Mouse (Mus musculus): ENCODE data around the gene Dpf1. TPM values are rescaled to one million over a fixed set of nuclear protein-coding genes. Genes with fewer than 3 reads are reported as not detected.

Gene Dpf1
- 1.2 and 1.5 TPM in 2 replicates for polyA plus RNA-seq (2015; fragmentation: Nextera tagmentation; extraction: Ambion mirVana)

DNA sequence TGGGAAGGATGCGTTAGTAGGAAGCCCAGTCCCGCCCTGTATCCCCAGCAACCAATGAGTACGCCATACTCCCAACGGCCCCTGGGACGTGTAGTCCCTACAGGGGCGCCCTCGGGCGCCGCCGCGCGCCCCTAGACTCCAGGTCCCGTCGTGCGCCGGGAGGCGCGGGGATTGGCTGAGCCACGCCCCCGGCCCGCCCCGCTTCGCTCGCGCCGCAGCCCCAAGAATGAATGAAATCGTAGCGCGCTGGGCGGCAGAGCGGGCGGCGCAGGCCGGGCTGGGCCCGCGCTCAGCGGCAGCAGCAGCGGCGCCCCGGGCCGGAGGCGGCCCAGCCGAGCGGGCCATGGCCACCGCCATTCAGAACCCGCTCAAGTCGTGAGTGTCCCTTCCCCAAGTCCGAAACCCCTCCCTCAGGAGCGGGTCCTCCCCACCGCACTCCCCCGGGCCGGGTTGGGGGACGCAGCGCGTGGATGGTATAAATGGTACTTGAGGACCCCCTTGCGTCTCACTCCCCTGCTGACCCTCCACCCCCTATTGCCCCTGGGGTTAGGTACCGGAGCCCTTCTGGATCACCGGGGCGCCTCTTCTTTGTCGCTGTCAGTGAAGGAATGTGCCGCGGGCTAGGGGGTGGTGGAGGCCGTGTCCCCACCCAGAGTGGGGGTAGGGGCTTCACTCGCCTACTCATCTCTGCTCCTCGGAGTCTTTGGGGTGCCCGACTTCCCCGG is at the start of gene Dpf1:
Dpf1 (plus strand) TSS at position 214 of the 725 bp plus-strand sequence.
- WGBS (ENCODE audit: insufficient replicate concordance): 1% methylated on average over 58 of the region's 67 CpGs
- H3K4me3 ChIP-seq (ENCODE audit: low read depth, low read length): peak within 1 kb of the TSS; percentile 52
- no peak within 1 kb of the TSS for H3K27ac ChIP-seq (ENCODE audit: low read length)
- H3K4me2 ChIP-seq (ENCODE audit: low read depth, low read length): peak within 1 kb of the TSS; percentile 70
- H3K4me1 ChIP-seq (ENCODE audit: control insufficient read depth, low read depth, low read length): peaks cover 30% of the 10 kb centered on the region
- H3K36me3 ChIP-seq (ENCODE audit: control insufficient read depth, insufficient read depth): no peaks in the 10 kb centered on the region
- peaks cover 54% of the 10 kb centered on the region for H3K27me3 ChIP-seq (ENCODE audit: control insufficient read depth, insufficient read depth, low read depth, low read length)
- no peaks in the 10 kb centered on the region for H3K9me3 ChIP-seq (replicated peaks; ENCODE audit: control insufficient read depth, low read length)
- 0 out of 2 replicates have a peak within 1 kb of the TSS, but pooled peaks have one; percentile 16 for H3K9ac ChIP-seq (ENCODE audit: low read depth, low read length)
- peak; percentile 76 for ATAC-seq (ENCODE audit: low read depth)

- H3K9me3 ChIP-seq (replicated peaks; ENCODE audit: control insufficient read depth, low read length): no peaks in the 10 kb centered on the region
- WGBS (ENCODE audit: insufficient replicate concordance): 65% methylated on average over 4 of the region's 4 CpGs
- H3K36me3 ChIP-seq (ENCODE audit: control insufficient read depth, insufficient read depth): no peaks in the 10 kb centered on the region
- H3K4me1 ChIP-seq (ENCODE audit: control insufficient read depth, low read depth, low read length): peaks cover 5% of the 10 kb centered on the region
- H3K9ac ChIP-seq (ENCODE audit: low read depth, low read length): no peak overlapping the region
- no peak for ATAC-seq (ENCODE audit: low read depth)
- H3K27ac ChIP-seq (ENCODE audit: low read length): no peak overlapping the region
- no peak overlapping the region for H3K4me3 ChIP-seq (ENCODE audit: low read depth, low read length)
- H3K4me2 ChIP-seq (ENCODE audit: low read depth, low read length): no peak overlapping the region
- no peaks in the 10 kb centered on the region for H3K27me3 ChIP-seq (ENCODE audit: control insufficient read depth, insufficient read depth, low read depth, low read length)
These were observed 47.9 kb upstream of the Dpf1 start for GRCm38 (mm10) chr7:29255875-29256274.

DNA sequence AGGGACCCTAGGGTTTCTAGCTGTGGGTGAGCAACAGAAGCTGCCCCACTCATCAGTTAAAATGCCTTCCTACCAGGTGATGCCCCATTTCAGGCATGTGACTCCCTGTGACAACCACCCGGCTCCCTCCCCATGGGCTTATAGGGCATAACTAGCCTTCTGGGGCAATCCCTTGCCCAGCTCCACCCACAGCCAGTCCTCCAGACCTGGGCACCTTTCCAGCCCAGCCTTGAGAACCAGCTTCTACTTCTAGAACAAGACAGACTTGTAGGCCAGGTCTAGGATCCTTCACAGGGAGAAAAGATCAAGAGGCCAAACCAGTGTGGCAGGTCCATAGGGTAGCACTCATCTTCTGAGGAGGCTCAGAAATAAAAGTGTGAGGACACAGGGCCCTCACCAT is 46.4 kb upstream of the Dpf1 start:
- H3K36me3 ChIP-seq (ENCODE audit: control insufficient read depth, insufficient read depth): no peaks in the 10 kb centered on the region
- H3K4me1 ChIP-seq (ENCODE audit: control insufficient read depth, low read depth, low read length): peaks cover 5% of the 10 kb centered on the region
- no peaks in the 10 kb centered on the region for H3K9me3 ChIP-seq (replicated peaks; ENCODE audit: control insufficient read depth, low read length)
- no peak overlapping the region for H3K4me3 ChIP-seq (ENCODE audit: low read depth, low read length)
- no peaks in the 10 kb centered on the region for H3K27me3 ChIP-seq (ENCODE audit: control insufficient read depth, insufficient read depth, low read depth, low read length)
- WGBS (ENCODE audit: insufficient replicate concordance): 86% methylated on average over 1 of the region's 1 CpGs
- no peak overlapping the region for H3K9ac ChIP-seq (ENCODE audit: low read depth, low read length)
- no peak overlapping the region for H3K27ac ChIP-seq (ENCODE audit: low read length)
- no peak for ATAC-seq (ENCODE audit: low read depth)
- no peak overlapping the region for H3K4me2 ChIP-seq (ENCODE audit: low read depth, low read length)

GRCm38 (mm10) chr7:29259781-29260730 is 43.7 kb upstream of the Dpf1 start:
- Histone ChIP-seq H3K9ac (ENCODE audit: low read depth, low read length) (no peak overlapping the region), H3K4me2 (ENCODE audit: low read depth, low read length) (no peak overlapping the region), H3K4me1 (ENCODE audit: control insufficient read depth, low read depth, low read length) (no peaks in the 10 kb centered on the region), H3K36me3 (ENCODE audit: control insufficient read depth, insufficient read depth) (no peaks in the 10 kb centered on the region), H3K27me3 (ENCODE audit: control insufficient read depth, insufficient read depth, low read depth, low read length) (no peaks in the 10 kb centered on the region), H3K27ac (ENCODE audit: low read length) (no peak overlapping the region), H3K9me3 (replicated peaks; ENCODE audit: control insufficient read depth, low read length) (no peaks in the 10 kb centered on the region), H3K4me3 (ENCODE audit: low read depth, low read length) (no peak overlapping the region)
- no peak for ATAC-seq (ENCODE audit: low read depth)
- 65% methylated on average over 10 of the region's 10 CpGs for WGBS (ENCODE audit: insufficient replicate concordance)

DNA sequence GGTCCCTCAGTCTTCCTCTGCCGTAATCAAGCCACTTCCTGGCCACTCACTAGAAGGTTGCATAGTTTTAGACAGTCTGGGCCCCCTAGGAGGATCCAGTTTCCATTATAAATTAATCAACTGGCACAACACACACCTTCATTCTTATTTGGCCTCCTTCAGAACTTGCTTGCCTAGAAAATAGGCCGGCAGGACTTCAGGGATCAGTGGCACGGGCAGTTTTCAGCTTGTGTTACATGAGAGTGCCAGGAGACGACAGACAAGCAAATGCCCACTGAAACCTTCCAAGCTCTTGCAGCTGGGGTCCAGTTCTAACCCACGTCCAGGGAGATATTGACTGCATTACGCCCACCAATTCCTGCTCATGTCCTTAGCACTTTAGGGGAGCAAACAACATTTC is 41.6 kb upstream of the Dpf1 start:
- WGBS (ENCODE audit: insufficient replicate concordance): 71% methylated on average over 6 of the region's 6 CpGs
- H3K36me3 ChIP-seq (ENCODE audit: control insufficient read depth, insufficient read depth): no peaks in the 10 kb centered on the region
- no peaks in the 10 kb centered on the region for H3K4me1 ChIP-seq (ENCODE audit: control insufficient read depth, low read depth, low read length)
- no peak overlapping the region for H3K4me2 ChIP-seq (ENCODE audit: low read depth, low read length)
- H3K4me3 ChIP-seq (ENCODE audit: low read depth, low read length): no peak overlapping the region
- no peaks in the 10 kb centered on the region for H3K9me3 ChIP-seq (replicated peaks; ENCODE audit: control insufficient read depth, low read length)
- no peak for ATAC-seq (ENCODE audit: low read depth)
- no peak overlapping the region for H3K9ac ChIP-seq (ENCODE audit: low read depth, low read length)
- H3K27ac ChIP-seq (ENCODE audit: low read length): no peak overlapping the region
- H3K27me3 ChIP-seq (ENCODE audit: control insufficient read depth, insufficient read depth, low read depth, low read length): no peaks in the 10 kb centered on the region

GRCm38 (mm10) chr7:29263831-29264230 is 39.9 kb upstream of the Dpf1 start:
- Histone ChIP-seq H3K27me3 (ENCODE audit: control insufficient read depth, insufficient read depth, low read depth, low read length) (no peaks in the 10 kb centered on the region), H3K4me2 (ENCODE audit: low read depth, low read length) (no peak overlapping the region), H3K36me3 (ENCODE audit: control insufficient read depth, insufficient read depth) (no peaks in the 10 kb centered on the region), H3K4me3 (ENCODE audit: low read depth, low read length) (no peak overlapping the region), H3K9me3 (replicated peaks; ENCODE audit: control insufficient read depth, low read length) (no peaks in the 10 kb centered on the region), H3K27ac (ENCODE audit: low read length) (no peak overlapping the region), H3K4me1 (ENCODE audit: control insufficient read depth, low read depth, low read length) (no peaks in the 10 kb centered on the region), H3K9ac (ENCODE audit: low read depth, low read length) (no peak overlapping the region)
- 67% methylated on average over 3 of the region's 3 CpGs for WGBS (ENCODE audit: insufficient replicate concordance)
- no peak for ATAC-seq (ENCODE audit: low read depth)

DNA sequence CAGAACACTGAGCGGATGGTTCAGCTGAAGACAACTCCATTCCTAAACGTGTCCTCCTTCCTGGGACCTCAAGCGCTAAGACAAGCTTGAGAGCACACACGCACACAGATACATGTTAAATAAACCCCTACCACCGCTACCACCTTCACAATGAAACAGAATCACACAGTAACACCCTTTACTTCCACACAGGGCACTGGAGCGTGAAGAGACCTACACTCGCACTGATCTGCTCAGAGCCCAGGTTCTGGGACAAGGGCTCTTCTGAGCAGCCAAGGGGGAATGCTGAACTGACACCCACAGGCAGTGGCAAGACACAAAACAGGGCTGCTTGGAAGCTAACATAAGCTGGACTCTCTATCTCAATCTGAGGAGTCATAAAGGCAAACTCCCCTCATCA is 38.1 kb upstream of the Dpf1 start:
- Histone ChIP-seq H3K27ac (ENCODE audit: low read length) (no peak overlapping the region), H3K27me3 (ENCODE audit: control insufficient read depth, insufficient read depth, low read depth, low read length) (no peaks in the 10 kb centered on the region), H3K9ac (ENCODE audit: low read depth, low read length) (no peak overlapping the region), H3K9me3 (replicated peaks; ENCODE audit: control insufficient read depth, low read length) (no peaks in the 10 kb centered on the region), H3K4me1 (ENCODE audit: control insufficient read depth, low read depth, low read length) (no peaks in the 10 kb centered on the region), H3K36me3 (ENCODE audit: control insufficient read depth, insufficient read depth) (no peaks in the 10 kb centered on the region), H3K4me3 (ENCODE audit: low read depth, low read length) (no peak overlapping the region), H3K4me2 (ENCODE audit: low read depth, low read length) (no peak overlapping the region)
- ATAC-seq (ENCODE audit: low read depth): no peak
- 67% methylated on average over 7 of the region's 7 CpGs for WGBS (ENCODE audit: insufficient replicate concordance)

- no peak for ATAC-seq (ENCODE audit: low read depth)
- H3K27me3 ChIP-seq (ENCODE audit: control insufficient read depth, insufficient read depth, low read depth, low read length): no peaks in the 10 kb centered on the region
- H3K4me1 ChIP-seq (ENCODE audit: control insufficient read depth, low read depth, low read length): no peaks in the 10 kb centered on the region
- no peak overlapping the region for H3K4me3 ChIP-seq (ENCODE audit: low read depth, low read length)
- no peak overlapping the region for H3K4me2 ChIP-seq (ENCODE audit: low read depth, low read length)
- WGBS (ENCODE audit: insufficient replicate concordance): 63% methylated on average over 4 of the region's 4 CpGs
- no peaks in the 10 kb centered on the region for H3K36me3 ChIP-seq (ENCODE audit: control insufficient read depth, insufficient read depth)
- H3K9ac ChIP-seq (ENCODE audit: low read depth, low read length): no peak overlapping the region
- no peak overlapping the region for H3K27ac ChIP-seq (ENCODE audit: low read length)
- H3K9me3 ChIP-seq (replicated peaks; ENCODE audit: control insufficient read depth, low read length): no peaks in the 10 kb centered on the region
These were observed 36.8 kb upstream of the Dpf1 start for GRCm38 (mm10) chr7:29266931-29267330.

GRCm38 (mm10) chr7:29270445-29270844 is 33.3 kb upstream of the Dpf1 start:
- 55% methylated on average over 4 of the region's 4 CpGs for WGBS (ENCODE audit: insufficient replicate concordance)

More at GRCm38 (mm10) chr7:29270445-29270844, 33.3 kb upstream of the Dpf1 start:
- ATAC-seq (ENCODE audit: low read depth): no peak
- H3K27ac ChIP-seq (ENCODE audit: low read length): no peak overlapping the region
- no peak overlapping the region for H3K4me2 ChIP-seq (ENCODE audit: low read depth, low read length)
- H3K4me1 ChIP-seq (ENCODE audit: control insufficient read depth, low read depth, low read length): no peaks in the 10 kb centered on the region
- H3K36me3 ChIP-seq (ENCODE audit: control insufficient read depth, insufficient read depth): no peaks in the 10 kb centered on the region
- H3K4me3 ChIP-seq (ENCODE audit: low read depth, low read length): no peak overlapping the region
- no peak overlapping the region for H3K9ac ChIP-seq (ENCODE audit: low read depth, low read length)
- H3K9me3 ChIP-seq (replicated peaks; ENCODE audit: control insufficient read depth, low read length): no peaks in the 10 kb centered on the region
- no peaks in the 10 kb centered on the region for H3K27me3 ChIP-seq (ENCODE audit: control insufficient read depth, insufficient read depth, low read depth, low read length)

All from liver, embryonic 16.5 days (tissue).